Mouse (Mus musculus): ENCODE measurements around the gene Nbeal1. TPM values are rescaled to one million over a fixed set of nuclear protein-coding genes. Genes with fewer than 3 reads are reported as not detected.
A peak's percentile ranks its signal among the peaks of the same experiment; 100 is the strongest.
"Not testable (repeated sequence)": the region's sequence is repeated elsewhere in the genome, so short reads cannot be mapped to it uniquely, and the experiment has no call there.

Nbeal1 gene
- 10 to 100 TPM; 18.8 to 24.9 TPM for total RNA-seq (2021)
- long read RNA-seq, experiment 1, partial matches to known transcripts: 5 of 7 reads
- long read RNA-seq, experiment 1, other reads (novel, unspliced or antisense): 2 of 7 reads
- long read RNA-seq, experiment 2, partial matches to known transcripts: 1 of 3 reads
- long read RNA-seq, experiment 2, other reads (novel, unspliced or antisense): 2 of 3 reads

GRCm38 (mm10) chr1:60179932-60180783, at the start of gene Nbeal1:
Gene Nbeal1 (plus strand): TSS chr1:60180599.
- intact Hi-C loops (cut with DNase I): no loop called here
- peak; percentile 98 to 100 for DNase-seq

GRCm38 (mm10) chr1:60137346-60137745, 43.1 kb upstream of the Nbeal1 start:
- intact Hi-C loops (cut with DNase I): no loop called here

GRCm38 (mm10) chr1:60152700-60153099, 27.7 kb upstream of the Nbeal1 start:
- intact Hi-C loops (cut with DNase I): no loop called here
- no peak for DNase-seq

More at GRCm38 (mm10) chr1:60137346-60137745, 43.1 kb upstream of the Nbeal1 start:
- DNase-seq: no peak

DNA sequence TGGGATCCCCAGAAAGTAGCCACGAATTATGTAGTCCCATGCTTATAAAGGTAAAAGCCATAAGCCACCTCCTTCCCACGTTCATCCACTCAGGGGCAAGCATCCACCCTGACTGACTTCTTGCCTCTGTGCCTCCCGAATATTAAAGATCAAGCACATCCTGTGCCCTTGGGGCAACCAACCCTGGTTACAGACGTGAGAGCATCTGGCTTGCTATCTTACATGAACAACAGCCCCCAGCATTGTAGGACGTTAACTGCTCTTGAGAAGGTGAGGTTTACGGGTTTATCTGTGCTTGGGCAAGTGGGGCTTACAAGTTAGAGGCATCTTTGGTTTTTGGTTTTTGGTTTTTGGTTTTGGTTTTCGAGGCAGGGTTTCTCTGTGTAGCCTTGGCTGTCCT, 23.7 kb upstream of the Nbeal1 start:
- no peak for DNase-seq
- intact Hi-C loops (cut with DNase I): loop anchor here (5.0 kb wide), 3 partner anchors 36 to 116 kb away; no protein-coding TSS in a partner anchor

DNA sequence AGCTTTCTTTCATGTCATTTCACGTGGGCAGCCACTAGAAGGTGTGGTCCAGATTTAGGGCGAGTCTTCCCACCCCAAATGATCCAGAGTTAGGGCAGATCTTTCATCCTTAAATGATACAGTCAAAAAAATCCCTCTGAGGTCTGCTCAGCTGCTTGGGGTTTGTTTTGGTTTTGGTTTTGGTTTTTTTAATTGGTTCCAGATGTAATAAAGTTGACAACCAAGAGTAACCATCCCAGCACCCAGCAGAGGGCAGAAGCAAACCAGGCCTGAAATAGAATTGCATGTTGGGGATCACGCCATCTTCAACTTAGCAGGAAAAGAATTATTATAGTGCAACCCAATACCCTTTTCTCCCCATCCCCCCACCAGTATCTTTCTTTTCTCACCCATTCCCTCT, 22.0 kb upstream of the Nbeal1 start:
- peak; percentile 42 to 55 for DNase-seq
- intact Hi-C loops (cut with DNase I): loop anchor here (5.0 kb wide), 3 partner anchors 34 to 114 kb away; no protein-coding TSS in a partner anchor

DNA sequence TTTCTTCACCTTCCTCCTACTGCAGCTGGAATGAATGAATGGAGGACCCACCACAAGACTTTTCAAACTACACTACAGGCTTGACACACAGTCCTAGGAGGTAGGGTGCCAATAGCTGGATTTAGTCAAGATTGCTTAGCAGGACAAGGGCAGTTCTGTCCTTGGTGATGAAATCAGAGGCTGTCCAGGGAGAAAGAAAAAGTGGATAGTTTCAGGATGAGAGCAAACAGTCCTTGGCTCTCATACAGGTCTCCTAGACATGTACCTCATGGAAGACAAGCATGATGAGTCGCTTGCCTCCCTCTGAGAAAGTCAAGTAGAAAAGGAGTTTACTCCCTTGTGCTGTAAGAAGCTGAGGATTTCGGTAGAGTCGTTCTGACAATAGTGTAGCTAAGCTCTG, 16.7 kb upstream of the Nbeal1 start:
- intact Hi-C loops (cut with DNase I): no loop called here
- no peak for DNase-seq

- intact Hi-C loops (cut with DNase I): no loop called here
Observed at GRCm38 (mm10) chr1:60169626-60170025, 10.8 kb upstream of the Nbeal1 start.

GRCm38 (mm10) chr1:60170251-60170650, 10.1 kb upstream of the Nbeal1 start:
- intact Hi-C loops (cut with DNase I): no loop called here
- no peak for DNase-seq

More at GRCm38 (mm10) chr1:60169626-60170025, 10.8 kb upstream of the Nbeal1 start:
- no peak for DNase-seq

GRCm38 (mm10) chr1:60173119-60173518, 7.3 kb upstream of the Nbeal1 start:
- intact Hi-C loops (cut with DNase I): no loop called here
- no peak for DNase-seq

GRCm38 (mm10) chr1:60177814-60178213, 2.6 kb upstream of the Nbeal1 start:
- DNase-seq; intact Hi-C loops (cut with DNase I): not testable (repeated sequence)

DNA sequence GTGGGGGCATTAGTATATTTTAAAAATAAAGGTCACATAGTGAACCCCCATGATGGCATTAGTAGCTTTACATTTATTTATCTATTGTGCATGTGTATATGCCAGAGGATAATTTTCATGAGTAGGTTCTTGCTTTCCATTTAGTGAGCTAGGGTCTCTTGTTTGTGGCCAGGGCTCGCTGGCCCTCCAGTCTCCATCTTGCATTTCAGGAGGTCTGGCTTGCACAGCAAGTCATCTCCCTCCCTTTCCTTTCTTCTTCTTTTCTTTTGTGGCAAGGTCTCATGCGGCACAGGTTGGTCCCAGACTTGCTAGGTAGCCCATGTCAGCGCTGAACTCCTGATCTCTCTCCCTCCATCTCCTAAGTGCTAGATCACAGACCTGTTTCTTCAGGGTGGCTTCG, 1.0 kb upstream of the Nbeal1 start:
- intact Hi-C loops (cut with DNase I): no loop called here
- no peak for DNase-seq

- intact Hi-C loops (cut with DNase I): no loop called here
- DNase-seq: peak in 1 of 2 experiments; percentile 15
Observed at GRCm38 (mm10) chr1:60180784-60181221, 404 bp downstream of the Nbeal1 start.

DNA sequence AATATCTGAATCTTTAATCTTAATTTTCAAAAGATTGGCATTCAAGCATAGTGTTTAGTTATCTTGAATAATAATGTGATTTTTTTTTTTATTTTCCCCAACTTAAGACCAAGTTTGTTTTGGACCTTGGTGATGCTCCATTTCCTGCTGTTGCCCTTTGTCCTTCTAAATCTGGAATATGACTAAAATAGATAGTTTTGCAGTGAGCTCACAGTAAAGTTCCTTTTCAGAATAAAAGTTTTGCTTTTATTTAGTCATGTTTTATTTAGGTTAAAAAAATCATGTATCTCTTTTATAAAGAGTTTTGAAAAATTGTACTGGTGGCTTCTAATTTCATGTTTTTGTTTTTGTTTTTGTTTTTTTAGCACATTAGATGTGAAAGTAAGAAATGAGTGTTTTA, 8.1 kb downstream of the Nbeal1 start:
- intact Hi-C loops (cut with DNase I): no loop called here
- no peak for DNase-seq

GRCm38 (mm10) chr1:60196813-60197212, 16.4 kb downstream of the Nbeal1 start:
- intact Hi-C loops (cut with DNase I): no loop called here
- DNase-seq: no peak

DNA sequence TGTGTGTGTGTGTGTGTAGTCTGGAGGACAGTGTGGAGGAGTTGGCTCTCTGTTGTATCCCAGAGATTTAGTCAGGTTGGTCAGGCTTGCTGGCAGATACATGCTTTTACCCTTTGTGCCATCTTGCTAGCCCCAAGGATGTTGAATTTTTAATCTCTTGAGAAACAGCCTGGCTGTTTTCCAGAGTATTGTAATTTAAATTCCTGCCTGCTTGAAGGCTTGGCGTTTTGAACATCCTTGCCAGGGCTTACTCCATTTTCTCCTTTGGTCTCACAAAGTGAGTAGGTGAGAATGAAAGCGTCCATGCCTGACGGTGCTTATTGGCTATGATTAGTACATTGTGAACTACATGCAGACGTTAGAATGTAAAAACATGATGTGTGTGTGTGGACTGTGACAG, 18.6 kb downstream of the Nbeal1 start:
- intact Hi-C loops (cut with DNase I): no loop called here
- no peak for DNase-seq

GRCm38 (mm10) chr1:60236261-60236660, 55.9 kb downstream of the Nbeal1 start:
- no peak for DNase-seq
- intact Hi-C loops (cut with DNase I): no loop called here

GRCm38 (mm10) chr1:60240430-60240829, 60.0 kb downstream of the Nbeal1 start:
- no peak for DNase-seq
- intact Hi-C loops (cut with DNase I): no loop called here

DNA sequence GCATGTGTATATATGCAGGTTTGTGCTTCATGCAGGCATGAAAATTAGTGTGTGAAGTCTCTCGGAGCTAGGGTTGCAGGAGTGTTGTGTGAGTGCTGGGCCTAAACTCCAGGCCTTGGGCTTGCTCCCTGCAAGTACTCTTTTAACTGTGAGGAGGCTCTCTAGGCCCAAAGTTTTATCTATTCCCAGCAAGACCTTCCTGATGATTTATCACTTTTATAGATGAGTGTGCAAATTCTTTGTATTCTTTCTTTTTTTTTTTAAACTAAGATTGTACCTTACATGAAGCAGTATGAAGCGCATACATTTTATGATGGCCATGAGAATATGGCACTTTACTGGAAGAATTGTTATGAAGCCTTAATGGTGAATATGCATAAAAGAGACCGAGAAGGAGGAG, 87.7 kb downstream of the Nbeal1 start:
- intact Hi-C loops (cut with DNase I): no loop called here
- DNase-seq: no peak

GRCm38 (mm10) chr1:60269314-60269713, 88.9 kb downstream of the Nbeal1 start:
- no peak for DNase-seq
- intact Hi-C loops (cut with DNase I): no loop called here

DNA sequence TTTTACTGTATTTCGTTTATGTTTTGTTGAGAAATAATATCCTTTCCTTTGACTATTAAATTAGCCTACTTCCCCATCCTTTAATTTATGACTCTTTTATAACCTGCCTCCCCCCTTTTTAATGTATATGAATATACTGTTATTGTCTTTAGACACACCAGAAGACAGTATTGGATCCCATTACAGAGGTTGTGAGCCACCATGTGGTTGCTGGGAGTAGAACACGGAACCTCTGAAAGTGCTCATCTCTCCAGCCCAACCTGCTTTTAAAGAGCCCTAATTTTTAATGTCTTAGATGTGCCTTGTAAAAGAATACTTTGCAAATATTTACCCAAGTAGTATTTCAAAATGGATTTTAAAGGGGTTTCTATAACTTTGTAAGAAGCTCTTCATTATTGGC, 92.1 kb downstream of the Nbeal1 start:
- DNase-seq: no peak
- intact Hi-C loops (cut with DNase I): loop anchor here (5.0 kb wide), 1 partner anchor 115 kb away; no protein-coding TSS in a partner anchor

DNA sequence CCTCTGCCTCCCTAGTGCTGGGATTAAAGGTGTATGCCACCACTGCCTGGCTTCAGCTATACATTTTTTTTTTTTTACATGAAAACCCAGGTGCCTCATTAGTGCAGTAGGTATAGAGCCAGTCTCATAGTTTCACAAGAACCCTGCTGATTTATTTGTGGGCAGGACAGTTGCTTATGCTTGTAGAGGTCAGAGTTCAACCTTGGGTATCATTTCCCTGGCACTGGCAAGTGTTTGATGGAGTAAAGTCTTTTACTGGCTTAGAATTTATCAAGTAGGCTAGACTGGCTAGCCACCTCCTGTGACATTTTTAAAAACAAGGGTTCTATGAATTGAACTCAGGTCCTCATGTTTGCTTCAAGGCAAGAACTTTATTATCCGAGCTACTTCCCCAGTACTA, 113.5 kb downstream of the Nbeal1 start:
- intact Hi-C loops (cut with DNase I): no loop called here
- DNase-seq: no peak
